Mouse (Mus musculus) thymus, postnatal 14 days (tissue): ENCODE results near the gene Vmn1r191.
"Not testable (repeated sequence)": the region's sequence is repeated elsewhere in the genome, so short reads cannot be mapped to it uniquely, and the experiment has no call there.

Source experiments
- DNase-seq: peaks from one replicate; pipeline ENCODE4 v3.0.0; 2021

Gene Vmn1r191

GRCm38 (mm10) chr13:22183869-22184268 lies at the start of gene Vmn1r191:
TSS of gene Vmn1r191 (minus strand) at chr13:22183969.
- DNase-seq = no peak

GRCm38 (mm10) chr13:22223060-22223459 lies 39.3 kb upstream of the Vmn1r191 start, which contains the start of gene Vmn1r193:
TSS of gene Vmn1r193 (minus strand) at chr13:22223160.
- DNase-seq = not testable (repeated sequence)

- DNase-seq = not testable (repeated sequence)
These were observed 9.0 kb upstream of the Vmn1r191 start for GRCm38 (mm10) chr13:22192756-22193155.

- no peak for DNase-seq
These were observed 7.3 kb upstream of the Vmn1r191 start, which contains the start of gene Vmn1r192 for GRCm38 (mm10) chr13:22191041-22191440. TSS of gene Vmn1r192 (minus strand) at chr13:22191141.

- DNase-seq = no peak
These were observed 6.6 kb upstream of the Vmn1r191 start for GRCm38 (mm10) chr13:22190385-22190784.

- DNase-seq = no peak
These were observed 5.5 kb upstream of the Vmn1r191 start for GRCm38 (mm10) chr13:22189313-22189712.

GRCm38 (mm10) chr13:22168416-22168815 lies 15.4 kb downstream of the Vmn1r191 start:
- DNase-seq = no peak

GRCm38 (mm10) chr13:22136495-22137293 lies 47.1 kb downstream of the Vmn1r191 start:
- not testable (repeated sequence) for DNase-seq
